Mouse (Mus musculus): ENCODE data around the gene Lad1. TPM values are rescaled to one million over a fixed set of nuclear protein-coding genes. Genes with fewer than 3 reads are reported as not detected.

Lad1 gene
- polyA plus RNA-seq, 1 experiment from 2014 or later = 17.0 TPM

GRCm38 (mm10) chr1:135834206-135834859 is 15.9 kb downstream of the Lad1 start:
- H3K27ac ChIP-seq = no peak overlapping the region
- no peaks in the 10 kb centered on the region for H3K36me3 ChIP-seq
- no peak overlapping the region for H3K4me3 ChIP-seq
- H3K9me3 ChIP-seq = no peaks in the 10 kb centered on the region
- H3K4me2 ChIP-seq = no peak overlapping the region
- H3K9ac ChIP-seq = no peak overlapping the region
- 66% methylated on average over 6 of the region's 6 CpGs for WGBS
- H3K27me3 ChIP-seq = no peaks in the 10 kb centered on the region
- H3K4me1 ChIP-seq = peaks cover 11% of the 10 kb centered on the region
- ATAC-seq (ENCODE audit: borderline replicate concordance, extremely low read depth, low FRiP score, low TSS enrichment) = no peak

GRCm38 (mm10) chr1:135834983-135835382 is 16.6 kb downstream of the Lad1 start:
- Histone ChIP-seq H3K4me3 (no peak overlapping the region), H3K27me3 (no peaks in the 10 kb centered on the region), H3K9me3 (no peaks in the 10 kb centered on the region), H3K9ac (no peak overlapping the region), H3K4me1 (peaks cover 11% of the 10 kb centered on the region), H3K27ac (no peak overlapping the region), H3K36me3 (no peaks in the 10 kb centered on the region), H3K4me2 (no peak overlapping the region)
- 76% methylated on average over 8 of the region's 8 CpGs for WGBS
- no peak for ATAC-seq (ENCODE audit: borderline replicate concordance, extremely low read depth, low FRiP score, low TSS enrichment)

- Histone ChIP-seq H3K36me3 (no peaks in the 10 kb centered on the region), H3K27me3 (no peaks in the 10 kb centered on the region), H3K4me2 (no peak within 1 kb of the TSS), H3K4me3 (no peak within 1 kb of the TSS), H3K4me1 (peaks cover 11% of the 10 kb centered on the region), H3K9me3 (no peaks in the 10 kb centered on the region), H3K27ac (0 out of 2 replicates have a peak within 1 kb of the TSS, but pooled peaks have one; percentile 22), H3K9ac (no peak within 1 kb of the TSS)
- peak; percentile 50; the same call in 1 of the 2 replicates for ATAC-seq (ENCODE audit: borderline replicate concordance, extremely low read depth, low FRiP score, low TSS enrichment)
- WGBS = 27% methylated on average over 9 of the region's 9 CpGs
These were observed 17.5 kb downstream of the Lad1 start, which contains the start of gene Tnnt2 for GRCm38 (mm10) chr1:135835716-135836483. Gene Tnnt2, plus strand, starts transcription at chr1:135836354.

- peaks cover 11% of the 10 kb centered on the region for H3K4me1 ChIP-seq
- ATAC-seq (ENCODE audit: borderline replicate concordance, extremely low read depth, low FRiP score, low TSS enrichment) = no peak
- no peak overlapping the region for H3K27ac ChIP-seq
- no peak overlapping the region for H3K4me2 ChIP-seq
- WGBS = 59% methylated on average over 4 of the region's 4 CpGs
- H3K27me3 ChIP-seq = no peaks in the 10 kb centered on the region
- no peaks in the 10 kb centered on the region for H3K9me3 ChIP-seq
- H3K4me3 ChIP-seq = no peak overlapping the region
- no peak overlapping the region for H3K9ac ChIP-seq
- H3K36me3 ChIP-seq = no peaks in the 10 kb centered on the region
These were observed 20.2 kb downstream of the Lad1 start for GRCm38 (mm10) chr1:135838626-135839025.

GRCm38 (mm10) chr1:135839065-135839464 is 20.7 kb downstream of the Lad1 start:
- H3K4me3 ChIP-seq = no peak overlapping the region
- no peak for ATAC-seq (ENCODE audit: borderline replicate concordance, extremely low read depth, low FRiP score, low TSS enrichment)
- peaks cover 13% of the 10 kb centered on the region for H3K4me1 ChIP-seq
- no peak overlapping the region for H3K27ac ChIP-seq
- H3K9me3 ChIP-seq = no peaks in the 10 kb centered on the region
- no peaks in the 10 kb centered on the region for H3K27me3 ChIP-seq
- H3K36me3 ChIP-seq = no peaks in the 10 kb centered on the region
- no peak overlapping the region for H3K4me2 ChIP-seq
- WGBS = 83% methylated on average over 6 of the region's 6 CpGs
- H3K9ac ChIP-seq = no peak overlapping the region

- no peaks in the 10 kb centered on the region for H3K9me3 ChIP-seq
These were observed 22.4 kb downstream of the Lad1 start for GRCm38 (mm10) chr1:135840675-135841395.

GRCm38 (mm10) chr1:135843519-135844262 is 25.3 kb downstream of the Lad1 start:
- H3K4me1 ChIP-seq = peaks cover 15% of the 10 kb centered on the region; the same call in 1 of the 2 replicates
- H3K9ac ChIP-seq = no peak overlapping the region
- H3K4me3 ChIP-seq = no peak overlapping the region
- H3K27me3 ChIP-seq = no peaks in the 10 kb centered on the region
- H3K27ac ChIP-seq = no peak overlapping the region
- H3K36me3 ChIP-seq = no peaks in the 10 kb centered on the region
- H3K9me3 ChIP-seq = no peaks in the 10 kb centered on the region
- WGBS = 83% methylated on average over 10 of the region's 10 CpGs
- no peak for ATAC-seq (ENCODE audit: borderline replicate concordance, extremely low read depth, low FRiP score, low TSS enrichment)
- no peak overlapping the region for H3K4me2 ChIP-seq

More at GRCm38 (mm10) chr1:135840675-135841395, 22.4 kb downstream of the Lad1 start:
- H3K27me3 ChIP-seq = no peaks in the 10 kb centered on the region
- no peak overlapping the region for H3K9ac ChIP-seq
- H3K4me2 ChIP-seq = no peak overlapping the region
- no peak for ATAC-seq (ENCODE audit: borderline replicate concordance, extremely low read depth, low FRiP score, low TSS enrichment)
- no peak overlapping the region for H3K27ac ChIP-seq
- no peak overlapping the region for H3K4me3 ChIP-seq
- 47% methylated on average over 15 of the region's 15 CpGs for WGBS
- peaks cover 19% of the 10 kb centered on the region for H3K4me1 ChIP-seq
- H3K36me3 ChIP-seq = no peaks in the 10 kb centered on the region

GRCm38 (mm10) chr1:135844481-135844880 is 26.1 kb downstream of the Lad1 start:
- WGBS = 47% methylated on average over 6 of the region's 6 CpGs
- ATAC-seq (ENCODE audit: borderline replicate concordance, extremely low read depth, low FRiP score, low TSS enrichment) = peak; percentile 60; the same call in 1 of the 2 replicates

GRCm38 (mm10) chr1:135846632-135847031 is 28.2 kb downstream of the Lad1 start:
- no peaks in the 10 kb centered on the region for H3K9me3 ChIP-seq
- H3K27me3 ChIP-seq = no peaks in the 10 kb centered on the region
- H3K4me3 ChIP-seq = no peak overlapping the region
- no peak overlapping the region for H3K27ac ChIP-seq
- peaks cover 15% of the 10 kb centered on the region; the same call in 1 of the 2 replicates for H3K4me1 ChIP-seq
- 79% methylated on average over 5 of the region's 5 CpGs for WGBS
- no peaks in the 10 kb centered on the region for H3K36me3 ChIP-seq
- H3K9ac ChIP-seq = no peak overlapping the region
- H3K4me2 ChIP-seq = no peak overlapping the region
- ATAC-seq (ENCODE audit: borderline replicate concordance, extremely low read depth, low FRiP score, low TSS enrichment) = no peak

More at GRCm38 (mm10) chr1:135844481-135844880, 26.1 kb downstream of the Lad1 start:
- Histone ChIP-seq H3K27ac (no peak overlapping the region), H3K36me3 (no peaks in the 10 kb centered on the region), H3K4me1 (peaks cover 15% of the 10 kb centered on the region; the same call in 1 of the 2 replicates), H3K27me3 (no peaks in the 10 kb centered on the region), H3K4me3 (no peak overlapping the region), H3K9ac (no peak overlapping the region), H3K4me2 (no peak overlapping the region), H3K9me3 (no peaks in the 10 kb centered on the region)

GRCm38 (mm10) chr1:135847139-135847562 is 28.8 kb downstream of the Lad1 start:
- Histone ChIP-seq H3K4me1 (peaks cover 17% of the 10 kb centered on the region; the same call in 1 of the 2 replicates), H3K9ac (no peak overlapping the region), H3K36me3 (no peaks in the 10 kb centered on the region), H3K4me3 (no peak overlapping the region), H3K9me3 (no peaks in the 10 kb centered on the region), H3K27ac (no peak overlapping the region), H3K27me3 (no peaks in the 10 kb centered on the region), H3K4me2 (no peak overlapping the region)
- WGBS = 26% methylated on average over 6 of the region's 6 CpGs
- ATAC-seq (ENCODE audit: borderline replicate concordance, extremely low read depth, low FRiP score, low TSS enrichment) = no peak
